Mouse (Mus musculus) liver, embryonic 14.5 days (tissue): Measurements from ENCODE around the gene Clip2. TPM values are rescaled to one million over a fixed set of nuclear protein-coding genes. Genes with fewer than 3 reads are reported as not detected.

ENCODE experiments used
- ATAC-seq: fragments of 200-750 bp; cut with Nextera tagmentation; 2 replicates; pipeline ENCODE4 v1.8.0; 2017; ENCODE audit warnings: moderate number of reproducible peaks, mild to moderate bottlenecking, moderate library complexity; ENCODE audit not compliant: insufficient read depth
- DNase-seq, 3 experiments: peaks; one replicate each; pipeline ENCODE4 v3.0.0-alpha.2; 2012 to 2013; ENCODE audit warnings: low read depth in 3 of 3, low spot score in 3 of 3
- H3K27ac ChIP-seq: fragments of 300-500 bp; sonication (generic); 2 replicates; pipeline ENCODE4 v1.5.1; 2014; ENCODE audit warnings: moderate library complexity, mild to moderate bottlenecking, control low read depth, inconsistent platforms
- H3K27me3 ChIP-seq: fragments of 300-500 bp; sonication (generic); 2 replicates; pipeline ENCODE4 v1.6.1; 2014; ENCODE audit warnings: mild to moderate bottlenecking, low read length, moderate library complexity; ENCODE audit not compliant: control insufficient read depth, insufficient read depth
- H3K36me3 ChIP-seq: fragments of 300-500 bp; sonication (generic); replicated peaks from 2 replicates; pipeline ENCODE4 v1.6.1; 2014; ENCODE audit warnings: low read depth; ENCODE audit not compliant: control insufficient read depth, insufficient read depth
- H3K4me1 ChIP-seq, 2 experiments: fragments of 200-500 bp in 1 of 2; fragments of 300-500 bp in 1 of 2; sonication (generic) in 1 of 2; replicated peaks; 2 replicates each; pipeline ENCODE4 v1.6.1; 2012 to 2014; ENCODE audit warnings: antibody characterized with exemption in 1 of 2, inconsistent platforms in 1 of 2, low read length in 1 of 2; ENCODE audit not compliant: control insufficient read depth in 2 of 2, insufficient read depth in 2 of 2
- H3K4me2 ChIP-seq: fragments of 300-500 bp; sonication (generic); 2 replicates; pipeline ENCODE4 v1.6.1; 2014; ENCODE audit warnings: low read depth, mild to moderate bottlenecking, control low read depth, moderate library complexity
- H3K4me3 ChIP-seq, 2 experiments: fragments of 200-500 bp in 1 of 2; fragments of 300-500 bp in 1 of 2; sonication (generic) in 1 of 2; 2 replicates each; pipeline ENCODE4 v1.5.1; 2012 to 2014; ENCODE audit warnings: low read depth in 2 of 2, low read length in 2 of 2, mild to moderate bottlenecking in 2 of 2, control low read depth in 1 of 2, inconsistent platforms in 1 of 2, moderate library complexity in 1 of 2; ENCODE audit not compliant: insufficient read depth in 1 of 2
- H3K9ac ChIP-seq: fragments of 300-500 bp; sonication (generic); replicated peaks from 2 replicates; pipeline ENCODE4 v1.6.1; 2014; ENCODE audit warnings: mild to moderate bottlenecking, control low read depth, moderate library complexity
- H3K9me3 ChIP-seq: fragments of 300-500 bp; sonication (generic); 2 replicates; pipeline ENCODE4 v1.6.1; 2016; ENCODE audit warnings: low read length, mixed read lengths; ENCODE audit not compliant: control insufficient read depth
- CTCF ChIP-seq: IDR thresholded peaks from 2 replicates; pipeline ENCODE4 v1.5.1; 2016; ENCODE audit warnings: antibody characterized with exemption, low read depth, control low read depth
- EP300 ChIP-seq: IDR thresholded peaks from 2 replicates; pipeline ENCODE4 v1.6.1; 2016; ENCODE audit warnings: antibody characterized with exemption, low read depth
- WGBS: fragments of 180-500 bp; shearing (Covaris S2); extraction: QIAGEN DNeasy Blood & Tissue Kit; methylation state at CpG from one replicate; pipeline ENCODE4 v1.1.7; 2014; ENCODE audit not compliant: insufficient replicate concordance; 5-methylcytosine and 5-hydroxymethylcytosine counted together
- polyA plus RNA-seq, 2 experiments: library from polyadenylated mRNA; depleted of rRNA in 1 of 2; stranded (reverse) in 1 of 2; unstranded in 1 of 2; fragments of >200 nt; fragmentation: Nextera tagmentation in 1 of 2; extraction: Ambion mirVana in 1 of 2; gene quantifications; 2 replicates each; pipeline versions ENCODE4 v1.2.1 to v1.2.3; 2012 to 2014

Gene Clip2
- polyA plus RNA-seq, 2 experiments: 0.36 to 1.8 TPM

GRCm38 (mm10) chr5:134445895-134446294, 106.3 kb downstream of the Clip2 start:
- WGBS: 53% methylated on average over 10 of the region's 10 CpGs
- no peaks in the 10 kb centered on the region for H3K4me1 ChIP-seq
- no peak overlapping the region for H3K9ac ChIP-seq
- no peaks in the 10 kb centered on the region for H3K36me3 ChIP-seq
- no peaks in the 10 kb centered on the region for H3K27me3 ChIP-seq
- H3K9me3 ChIP-seq: no peaks in the 10 kb centered on the region
- no peak overlapping the region for H3K4me2 ChIP-seq
- no peak for ATAC-seq
- no peak overlapping the region for H3K4me3 ChIP-seq
- no peak overlapping the region for H3K27ac ChIP-seq
- no peak for TF ChIP-seq EP300
- no peak for TF ChIP-seq CTCF
- DNase-seq: no peak

DNA sequence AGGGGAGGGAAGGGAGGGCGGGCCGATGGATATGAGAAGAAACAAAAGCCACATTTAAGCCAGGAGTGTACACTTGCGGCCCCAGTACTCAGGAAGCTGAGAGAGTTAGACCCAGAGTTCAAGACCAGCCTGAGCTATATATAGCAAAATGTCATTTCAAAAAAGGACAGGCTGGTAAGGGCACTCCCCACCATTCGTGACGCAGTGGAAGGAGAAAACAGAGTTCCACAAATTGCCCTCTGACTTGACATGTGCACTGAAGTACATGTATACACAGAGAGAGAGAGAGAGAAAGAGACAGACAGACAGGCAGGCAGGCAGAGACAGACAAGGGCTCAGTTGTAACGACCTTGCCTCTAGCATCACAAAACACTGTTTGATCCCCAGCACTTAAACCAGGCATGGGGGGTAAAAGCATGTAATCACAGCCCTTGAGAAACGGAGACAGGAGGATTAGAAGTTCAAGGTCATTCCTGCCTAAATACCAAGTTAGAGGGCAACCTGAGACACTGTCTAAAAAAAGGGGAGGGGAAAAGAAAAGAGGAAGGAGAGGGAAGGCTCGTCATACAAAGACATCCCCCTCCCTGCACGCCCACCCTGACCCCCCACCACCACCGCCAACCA, 106.9 kb downstream of the Clip2 start:
- H3K27me3 ChIP-seq: no peaks in the 10 kb centered on the region
- no peak overlapping the region for H3K4me3 ChIP-seq
- DNase-seq (no peak), ATAC-seq (no peak)
- H3K4me1 ChIP-seq: no peaks in the 10 kb centered on the region
- WGBS: 36% methylated on average over 10 of the region's 10 CpGs
- no peak overlapping the region for H3K27ac ChIP-seq
- H3K4me2 ChIP-seq: no peak overlapping the region
- no peaks in the 10 kb centered on the region for H3K36me3 ChIP-seq
- H3K9ac ChIP-seq: no peak overlapping the region
- TF ChIP-seq EP300: no peak
- TF ChIP-seq CTCF: no peak
- H3K9me3 ChIP-seq: no peaks in the 10 kb centered on the region

- Histone ChIP-seq H3K9ac (no peak overlapping the region), H3K4me3 (no peak overlapping the region), H3K9me3 (no peaks in the 10 kb centered on the region), H3K4me2 (no peak overlapping the region), H3K36me3 (no peaks in the 10 kb centered on the region), H3K27ac (no peak overlapping the region), H3K4me1 (no peaks in the 10 kb centered on the region), H3K27me3 (no peaks in the 10 kb centered on the region)
- no peak for ATAC-seq
- DNase-seq: no peak
- TF ChIP-seq CTCF (no peak), EP300 (no peak)
- WGBS: 68% methylated on average over 7 of the region's 7 CpGs
These were observed 107.8 kb downstream of the Clip2 start for GRCm38 (mm10) chr5:134444473-134444872.

- ATAC-seq: no peak
- no peak overlapping the region for H3K27ac ChIP-seq
- WGBS: 71% methylated on average over 3 of the region's 3 CpGs
- H3K9ac ChIP-seq: no peak overlapping the region
- H3K27me3 ChIP-seq: no peaks in the 10 kb centered on the region
- DNase-seq: no peak
- no peaks in the 10 kb centered on the region for H3K9me3 ChIP-seq
- no peaks in the 10 kb centered on the region for H3K36me3 ChIP-seq
- 0 out of 4 replicates have a peak, but pooled peaks cover 0 to 2% of the 10 kb centered on the region in 2 experiments for H3K4me1 ChIP-seq
- TF ChIP-seq CTCF (no peak), EP300 (no peak)
- H3K4me3 ChIP-seq: no peak overlapping the region
- H3K4me2 ChIP-seq: no peak overlapping the region
These were observed 110.2 kb downstream of the Clip2 start for GRCm38 (mm10) chr5:134442066-134442465.

GRCm38 (mm10) chr5:134441105-134441504, 111.1 kb downstream of the Clip2 start:
- Histone ChIP-seq H3K4me1 (0 out of 4 replicates have a peak, but pooled peaks cover 0 to 2% of the 10 kb centered on the region in 2 experiments), H3K9me3 (no peaks in the 10 kb centered on the region), H3K4me2 (no peak overlapping the region), H3K27ac (no peak overlapping the region), H3K9ac (no peak overlapping the region), H3K27me3 (no peaks in the 10 kb centered on the region), H3K4me3 (no peak overlapping the region), H3K36me3 (no peaks in the 10 kb centered on the region)
- no peak for TF ChIP-seq EP300
- no peak for TF ChIP-seq CTCF
- WGBS: 69% methylated on average over 3 of the region's 3 CpGs
- DNase-seq (no peak), ATAC-seq (no peak)
